Mouse (Mus musculus): ENCODE measurements around the gene Lig1. TPM values are rescaled to one million over a fixed set of nuclear protein-coding genes. Genes with fewer than 3 reads are reported as not detected.
A peak's percentile ranks its signal among the peaks of the same experiment; 100 is the strongest.

The Lig1 gene
- polyA plus RNA-seq, 1 experiment = 35.8 TPM

DNA sequence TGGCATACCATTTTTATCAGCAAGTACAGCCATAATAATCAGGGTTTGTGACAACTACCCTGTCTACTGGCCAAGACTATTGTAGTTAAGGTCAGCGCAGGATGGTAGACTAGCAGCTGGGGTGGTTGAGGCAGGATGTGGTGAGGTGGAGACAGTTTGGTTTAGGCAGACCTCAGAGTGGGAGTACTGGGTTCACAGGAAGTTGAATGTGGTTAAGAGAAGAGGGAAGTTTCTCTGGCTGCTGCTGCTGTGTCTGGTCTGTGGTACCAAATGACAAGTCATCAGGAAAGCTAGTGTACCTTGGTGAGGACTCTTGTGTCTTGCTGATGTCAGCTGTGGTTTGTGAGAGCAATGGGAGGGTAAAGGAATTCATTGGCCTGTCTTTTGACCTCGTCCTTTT lies 25.7 kb downstream of the Lig1 start:
- no peak overlapping the region for H3K4me3 ChIP-seq (ENCODE audit: control insufficient read depth, insufficient read depth, low read length)
- peaks cover 20% of the 10 kb centered on the region for H3K4me1 ChIP-seq (replicated peaks; ENCODE audit: control insufficient read depth, insufficient read depth, low read length)
- H3K36me3 ChIP-seq (ENCODE audit: control insufficient read depth, insufficient read depth, low read length) = peaks cover 16% of the 10 kb centered on the region
- no peaks in the 10 kb centered on the region for H3K27me3 ChIP-seq (ENCODE audit: control insufficient read depth, insufficient read depth, low read length)
- WGBS = 7% methylated on average over 2 of the region's 2 CpGs
- peak overlapping the region; percentile 70 for H3K27ac ChIP-seq (ENCODE audit: control insufficient read depth, insufficient read depth, low read length)
- DNase-seq = peak; percentile 69
- TF ChIP-seq POLR2A (IDR thresholded peaks at IDR 0.05; ENCODE audit: control insufficient read depth, extremely low read depth, insufficient read depth, low read length, poor library complexity) = no peak
- no peak for TF ChIP-seq CTCF (IDR thresholded peaks at IDR 0.05; ENCODE audit: borderline replicate concordance, control insufficient read depth, extremely low read depth, insufficient read depth, low read length, poor library complexity)

DNA sequence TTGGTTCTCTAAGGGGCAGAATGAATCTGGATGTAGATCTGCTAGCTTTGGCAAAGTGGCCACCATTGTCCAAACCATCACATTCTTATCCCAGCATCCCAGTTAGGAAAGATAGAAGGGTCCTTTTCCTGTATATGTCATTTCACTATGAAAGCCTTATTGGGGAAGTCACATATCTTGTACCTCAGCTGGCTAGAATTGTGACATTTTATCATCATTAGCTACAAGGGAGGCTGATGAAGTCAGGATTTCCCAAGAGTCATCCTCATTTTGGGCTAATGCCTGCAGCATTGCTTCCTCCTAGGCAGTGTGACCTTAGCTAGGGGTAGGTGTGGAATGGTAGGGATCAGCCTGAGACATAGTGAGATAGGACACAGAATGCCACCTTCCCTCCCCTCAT lies 26.3 kb downstream of the Lig1 start:
- Histone ChIP-seq H3K27ac (ENCODE audit: control insufficient read depth, insufficient read depth, low read length) (peak overlapping the region; percentile 66; the same call in 1 of the 2 replicates), H3K4me3 (ENCODE audit: control insufficient read depth, insufficient read depth, low read length) (no peak overlapping the region), H3K4me1 (replicated peaks; ENCODE audit: control insufficient read depth, insufficient read depth, low read length) (peaks cover 20% of the 10 kb centered on the region), H3K27me3 (ENCODE audit: control insufficient read depth, insufficient read depth, low read length) (no peaks in the 10 kb centered on the region), H3K36me3 (ENCODE audit: control insufficient read depth, insufficient read depth, low read length) (peaks cover 14% of the 10 kb centered on the region)
- TF ChIP-seq POLR2A (IDR thresholded peaks at IDR 0.05; ENCODE audit: control insufficient read depth, extremely low read depth, insufficient read depth, low read length, poor library complexity) (no peak), CTCF (IDR thresholded peaks at IDR 0.05; ENCODE audit: borderline replicate concordance, control insufficient read depth, extremely low read depth, insufficient read depth, low read length, poor library complexity) (no peak)
- no peak for DNase-seq

DNA sequence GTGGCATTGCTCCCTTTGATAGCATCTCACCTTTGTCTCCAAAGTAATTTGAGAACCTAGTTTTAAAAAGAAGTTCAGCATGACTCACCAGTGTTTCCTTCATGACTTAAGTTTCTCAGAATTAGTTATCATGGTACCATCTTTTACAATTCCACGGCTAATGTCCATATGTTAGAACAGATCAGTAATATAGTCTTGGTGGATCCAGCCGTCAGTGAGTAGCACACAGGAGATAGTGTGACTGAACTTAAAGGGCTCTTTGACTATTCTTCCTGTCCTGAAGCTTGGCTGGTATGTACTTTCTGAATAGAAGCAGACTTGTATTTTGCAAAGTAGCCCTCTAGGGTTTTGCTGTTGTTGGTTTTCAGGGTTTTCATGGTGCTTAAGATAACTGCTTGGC lies 32.3 kb downstream of the Lig1 start:
- no peak overlapping the region for H3K4me3 ChIP-seq (ENCODE audit: control insufficient read depth, insufficient read depth, low read length)
- H3K4me1 ChIP-seq (replicated peaks; ENCODE audit: control insufficient read depth, insufficient read depth, low read length) = peaks cover 5% of the 10 kb centered on the region
- DNase-seq = no peak
- H3K27me3 ChIP-seq (ENCODE audit: control insufficient read depth, insufficient read depth, low read length) = no peaks in the 10 kb centered on the region
- H3K36me3 ChIP-seq (ENCODE audit: control insufficient read depth, insufficient read depth, low read length) = peaks cover 24% of the 10 kb centered on the region; the same call in 1 of the 2 replicates
- no peak overlapping the region for H3K27ac ChIP-seq (ENCODE audit: control insufficient read depth, insufficient read depth, low read length)
- TF ChIP-seq CTCF (IDR thresholded peaks at IDR 0.05; ENCODE audit: borderline replicate concordance, control insufficient read depth, extremely low read depth, insufficient read depth, low read length, poor library complexity) = no peak
- TF ChIP-seq POLR2A (IDR thresholded peaks at IDR 0.05; ENCODE audit: control insufficient read depth, extremely low read depth, insufficient read depth, low read length, poor library complexity) = no peak
- WGBS = 89% methylated on average over 2 of the region's 2 CpGs

DNA sequence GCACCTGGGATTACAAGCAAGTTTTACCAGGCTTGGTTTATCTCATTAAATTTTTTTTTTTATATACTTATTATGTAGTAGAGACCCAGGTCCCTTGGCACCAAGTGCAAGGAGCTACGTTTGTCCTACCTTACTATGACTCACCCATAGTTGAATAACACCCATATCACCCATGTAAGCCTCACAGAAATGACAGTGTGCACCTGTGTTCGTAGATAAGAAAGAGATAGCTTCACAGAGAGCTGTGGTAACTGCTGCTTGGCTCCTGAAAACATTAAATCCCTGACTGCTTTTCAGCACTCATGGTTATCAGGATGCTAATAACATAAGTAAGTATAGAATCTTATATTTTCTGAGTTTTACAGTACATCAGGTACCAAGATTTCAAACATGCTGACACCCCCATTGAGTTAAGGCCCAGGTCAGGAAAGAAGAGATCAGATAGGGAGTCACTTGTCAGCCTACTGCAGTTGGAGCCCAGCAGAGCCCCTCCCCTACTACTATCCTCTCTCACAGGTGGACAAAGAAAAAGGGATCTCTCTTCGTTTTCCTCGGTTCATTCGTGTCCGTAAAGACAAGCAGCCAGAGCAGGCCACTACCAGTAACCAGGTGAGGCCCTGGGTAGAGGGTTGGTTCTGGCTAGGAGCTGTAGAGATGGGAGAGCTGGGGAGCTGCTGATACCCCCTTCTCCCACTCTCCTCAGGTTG lies 33.6 kb downstream of the Lig1 start:
- TF ChIP-seq CTCF (IDR thresholded peaks at IDR 0.05; ENCODE audit: borderline replicate concordance, control insufficient read depth, extremely low read depth, insufficient read depth, low read length, poor library complexity) (no peak), POLR2A (IDR thresholded peaks at IDR 0.05; ENCODE audit: control insufficient read depth, extremely low read depth, insufficient read depth, low read length, poor library complexity) (no peak)
- DNase-seq = no peak
- Histone ChIP-seq H3K36me3 (ENCODE audit: control insufficient read depth, insufficient read depth, low read length) (peaks cover 24% of the 10 kb centered on the region; the same call in 1 of the 2 replicates), H3K4me3 (ENCODE audit: control insufficient read depth, insufficient read depth, low read length) (no peak overlapping the region), H3K4me1 (replicated peaks; ENCODE audit: control insufficient read depth, insufficient read depth, low read length) (peaks cover 5% of the 10 kb centered on the region; the same call in 1 of the 2 replicates), H3K27ac (ENCODE audit: control insufficient read depth, insufficient read depth, low read length) (no peak overlapping the region), H3K27me3 (ENCODE audit: control insufficient read depth, insufficient read depth, low read length) (no peaks in the 10 kb centered on the region)
- WGBS = 94% methylated on average over 6 of the region's 6 CpGs

DNA sequence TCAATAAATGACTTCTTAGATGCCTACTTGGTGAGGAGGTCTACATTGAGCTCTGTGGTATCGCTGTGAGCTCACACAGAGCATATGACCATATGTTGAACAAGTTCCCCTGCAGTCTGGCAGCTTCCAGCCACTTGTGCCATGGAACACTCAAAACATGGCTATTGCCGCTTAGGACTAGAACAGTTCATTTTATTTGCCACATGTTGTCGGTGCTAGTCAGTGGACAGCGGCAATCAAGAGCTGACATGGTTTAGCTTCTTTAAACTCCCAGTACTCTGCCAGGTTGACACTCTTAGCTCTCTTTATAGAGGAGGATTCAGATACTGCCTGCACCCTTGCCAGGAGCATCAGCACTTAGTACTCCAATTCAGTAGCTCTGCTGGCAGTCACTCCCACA lies 34.3 kb downstream of the Lig1 start:
- H3K4me3 ChIP-seq (ENCODE audit: control insufficient read depth, insufficient read depth, low read length) = no peak overlapping the region
- WGBS = 100% methylated on average over 4 of the region's 4 CpGs
- 0 out of 2 replicates have a peak overlapping the region, but pooled peaks have one; percentile 18 for H3K27ac ChIP-seq (ENCODE audit: control insufficient read depth, insufficient read depth, low read length)
- H3K27me3 ChIP-seq (ENCODE audit: control insufficient read depth, insufficient read depth, low read length) = no peaks in the 10 kb centered on the region
- H3K36me3 ChIP-seq (ENCODE audit: control insufficient read depth, insufficient read depth, low read length) = peaks cover 23% of the 10 kb centered on the region; the same call in 1 of the 2 replicates
- TF ChIP-seq POLR2A (IDR thresholded peaks at IDR 0.05; ENCODE audit: control insufficient read depth, extremely low read depth, insufficient read depth, low read length, poor library complexity) (no peak), CTCF (IDR thresholded peaks at IDR 0.05; ENCODE audit: borderline replicate concordance, control insufficient read depth, extremely low read depth, insufficient read depth, low read length, poor library complexity) (no peak)
- peaks cover 5% of the 10 kb centered on the region; the same call in 1 of the 2 replicates for H3K4me1 ChIP-seq (replicated peaks; ENCODE audit: control insufficient read depth, insufficient read depth, low read length)
- DNase-seq = no peak

DNA sequence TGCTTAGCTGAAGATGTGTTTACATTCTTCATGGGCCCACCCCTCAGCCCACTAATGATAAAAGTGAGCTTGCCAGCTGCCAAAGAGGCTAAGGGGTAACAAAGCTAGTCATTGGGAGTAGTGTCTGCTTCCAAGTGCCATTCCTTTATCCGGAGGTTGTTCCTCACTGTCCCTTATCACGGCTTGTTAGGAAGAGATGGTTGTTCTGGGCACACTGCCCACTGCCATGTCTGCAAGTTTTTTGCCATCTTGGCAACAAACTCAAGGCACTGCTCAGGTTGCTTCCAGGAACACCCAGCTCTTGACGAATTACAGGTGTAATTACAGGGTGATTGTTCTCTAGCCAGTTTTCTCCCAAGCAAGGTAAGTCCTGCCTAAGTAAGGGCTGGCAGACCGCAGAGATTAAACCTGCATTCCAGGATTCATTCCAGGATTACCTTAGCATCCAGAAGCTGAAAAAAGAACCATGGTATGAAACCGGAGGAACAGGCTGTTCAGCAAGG lies 37.1 kb downstream of the Lig1 start:
- peaks cover 9% of the 10 kb centered on the region; the same call in 1 of the 2 replicates for H3K36me3 ChIP-seq (ENCODE audit: control insufficient read depth, insufficient read depth, low read length)
- WGBS = 96% methylated on average over 5 of the region's 5 CpGs
- no peak overlapping the region for H3K27ac ChIP-seq (ENCODE audit: control insufficient read depth, insufficient read depth, low read length)
- TF ChIP-seq CTCF (IDR thresholded peaks at IDR 0.05; ENCODE audit: borderline replicate concordance, control insufficient read depth, extremely low read depth, insufficient read depth, low read length, poor library complexity) = no peak
- H3K27me3 ChIP-seq (ENCODE audit: control insufficient read depth, insufficient read depth, low read length) = no peaks in the 10 kb centered on the region
- H3K4me1 ChIP-seq (replicated peaks; ENCODE audit: control insufficient read depth, insufficient read depth, low read length) = peaks cover 3% of the 10 kb centered on the region; the same call in 1 of the 2 replicates
- no peak for DNase-seq
- no peak overlapping the region for H3K4me3 ChIP-seq (ENCODE audit: control insufficient read depth, insufficient read depth, low read length)

Measured in thymus, adult 2 months (tissue).